Mouse (Mus musculus) lung, adult 2 months (tissue): ENCODE data around the gene Ptprn.

Source experiments
- CTCF ChIP-seq: fragments of 200-500 bp; IDR thresholded peaks from 2 replicates; pipeline ENCODE4 v1.5.1; 2011; ENCODE audit warnings: mild to moderate bottlenecking, low read length, control low read depth; ENCODE audit not compliant: insufficient read depth
- POLR2A ChIP-seq: fragments of 200-500 bp; IDR thresholded peaks from 2 replicates; pipeline ENCODE4 v1.6.1; 2011; ENCODE audit warnings: low read depth, mild to moderate bottlenecking, control low read depth, low read length, borderline replicate concordance; ENCODE audit errors: extremely low read depth

DNA sequence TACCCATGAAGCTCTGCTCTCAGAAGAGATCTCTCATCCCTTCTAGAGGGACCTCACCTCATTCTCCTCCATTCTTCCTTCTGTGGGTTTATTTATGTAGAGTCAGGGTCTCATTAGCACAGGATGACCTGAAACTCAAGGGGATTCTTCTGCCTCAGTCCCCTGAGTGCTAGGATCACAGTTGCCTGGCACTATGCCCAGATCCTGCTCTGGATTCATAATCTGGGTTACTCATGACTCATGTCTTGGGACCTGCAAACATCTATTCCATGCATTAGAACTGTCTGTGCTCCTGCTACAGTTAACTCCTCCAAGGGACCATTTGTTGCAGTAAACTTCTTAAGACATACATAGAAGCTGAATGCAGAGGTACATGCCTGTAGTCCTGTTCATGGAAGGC lies 3.0 kb downstream of the Ptprn start:
- TF ChIP-seq CTCF (no peak), POLR2A (no peak)
